Mouse (Mus musculus) testis, adult 10 weeks (tissue): ENCODE measurements around the gene Tom1l2. TPM values are rescaled to one million over a fixed set of nuclear protein-coding genes. Genes with fewer than 3 reads are reported as not detected.

Experiments
- polyA plus RNA-seq: library from polyadenylated mRNA; stranded (reverse); fragments of 350-450 nt; fragmentation: Illumina TruSeq; extraction: RNeasy Lipid Tissue Mini Kit (QIAGEN cat#74804); gene quantifications from one replicate; pipeline ENCODE4 v1.2.3, GENCODE M21; 2014; ENCODE audit warnings: low read depth, low replicate concordance

The Tom1l2 gene
- polyA plus RNA-seq, result 4.8 TPM

GRCm38 (mm10) chr11:60352559-60353411 lies at the start of gene Tom1l2, which contains the start of gene Drc3:
Tom1l2 (minus strand) TSS chr11:60352905.
Drc3 (plus strand) TSS chr11:60353329.

GRCm38 (mm10) chr11:60222469-60223236 lies 130.1 kb downstream of the Tom1l2 start, which contains the start of gene Srebf1:
Srebf1 (minus strand) TSS chr11:60222581.

Other genes with a start within 250 kb of the Tom1l2 start
- 0.60 TPM for gene Rai1, start 247.9 kb downstream of the Tom1l2 start, polyA plus RNA-seq
- 0.25 TPM for gene Srebf1, start 130.3 kb downstream of the Tom1l2 start, polyA plus RNA-seq
- gene Drc3, start 424 bp upstream of the Tom1l2 start, polyA plus RNA-seq, result 42.8 TPM
- gene Gid4, start 64.2 kb upstream of the Tom1l2 start, polyA plus RNA-seq, result 68.4 TPM
- 40.8 TPM for gene Atpaf2, start 65.6 kb upstream of the Tom1l2 start, polyA plus RNA-seq
- 22.3 TPM for gene Drg2, start 101.7 kb upstream of the Tom1l2 start, polyA plus RNA-seq
- 1.4 TPM for gene Myo15, start 116.4 kb upstream of the Tom1l2 start, polyA plus RNA-seq
- 23.2 TPM for gene Alkbh5, start 183.5 kb upstream of the Tom1l2 start, polyA plus RNA-seq